Mouse (Mus musculus) lung, adult 2 months (tissue): Measurements from ENCODE around the gene Notch3. TPM values are rescaled to one million over a fixed set of nuclear protein-coding genes. Genes with fewer than 3 reads are reported as not detected.
A peak's percentile ranks its signal among the peaks of the same experiment; 100 is the strongest.
"Not testable (repeated sequence)": the region's sequence is repeated elsewhere in the genome, so short reads cannot be mapped to it uniquely, and the experiment has no call there.

Source experiments
- DNase-seq: peaks from one replicate; pipeline ENCODE4 v3.0.0; 2022
- H3K4me1 ChIP-seq: fragments of 200-500 bp; 2 replicates; pipeline ENCODE4 v1.6.1; 2011; ENCODE audit warnings: low read length; ENCODE audit not compliant: control insufficient read depth, insufficient read depth
- H3K4me3 ChIP-seq: fragments of 200-500 bp; replicated peaks from 2 replicates; pipeline ENCODE3; 2011; ENCODE audit warnings: low read depth, mild to moderate bottlenecking, control low read depth, low read length; ENCODE audit errors: extremely low read depth
- CTCF ChIP-seq: fragments of 200-500 bp; IDR thresholded peaks from 2 replicates; pipeline ENCODE4 v1.5.1; 2011; ENCODE audit warnings: mild to moderate bottlenecking, low read length, control low read depth; ENCODE audit not compliant: insufficient read depth
- POLR2A ChIP-seq: fragments of 200-500 bp; IDR thresholded peaks from 2 replicates; pipeline ENCODE4 v1.6.1; 2011; ENCODE audit warnings: low read depth, mild to moderate bottlenecking, control low read depth, low read length, borderline replicate concordance; ENCODE audit errors: extremely low read depth
- WGBS: fragments of 180-500 bp; shearing (Covaris S2); methylation state at CpG from one replicate; pipeline ENCODE4 v1.1.7; 2018; 5-methylcytosine and 5-hydroxymethylcytosine counted together
- polyA plus RNA-seq: library from polyadenylated mRNA; depleted of rRNA; stranded (reverse); fragments of >200 nt; gene quantifications from 2 replicates; pipeline ENCODE4 v1.2.3, GENCODE M21; 2012; rRNA removed

Notch3 gene
- 98.6 and 107 TPM in 2 replicates for polyA plus RNA-seq

- no peak for TF ChIP-seq CTCF
- TF ChIP-seq POLR2A, result peak; percentile 17; the same call in 1 of the 2 replicates
- 2% methylated on average over 38 of the region's 39 CpGs for WGBS
- H3K4me3 ChIP-seq, result peak within 1 kb of the TSS; percentile 49
- no peaks in the 10 kb centered on the region for H3K4me1 ChIP-seq
- DNase-seq, result peak; percentile 48
Measured at GRCm38 (mm10) chr17:32166687-32167086, at the start of gene Notch3. TSS of gene Notch3 (minus strand) at chr17:32166852.

- H3K4me1 ChIP-seq, H3K4me3 ChIP-seq, DNase-seq: not testable (repeated sequence)
- WGBS, result 70% methylated on average over 4 of the region's 4 CpGs
Measured at GRCm38 (mm10) chr17:32215587-32215986, 48.9 kb upstream of the Notch3 start.

- H3K4me1 ChIP-seq, H3K4me3 ChIP-seq, DNase-seq: not testable (repeated sequence)
- 97% methylated on average over 6 of the region's 6 CpGs for whole genome bisulfite sequencing
Measured at GRCm38 (mm10) chr17:32211554-32211953, 44.9 kb upstream of the Notch3 start.

GRCm38 (mm10) chr17:32209752-32210151 lies 43.1 kb upstream of the Notch3 start:
- 32% methylated on average over 3 of the region's 3 CpGs for WGBS
- H3K4me3 ChIP-seq, result no peak overlapping the region
- peak; percentile 61 for DNase-seq
- peak; percentile 74 for TF ChIP-seq CTCF
- TF ChIP-seq POLR2A, result no peak
- H3K4me1 ChIP-seq, result no peaks in the 10 kb centered on the region

- H3K4me1 ChIP-seq, result no peaks in the 10 kb centered on the region
- no peak for TF ChIP-seq CTCF
- no peak for TF ChIP-seq POLR2A
- no peak for DNase-seq
- no peak overlapping the region for H3K4me3 ChIP-seq
- WGBS, result 58% methylated on average over 6 of the region's 6 CpGs
Measured at GRCm38 (mm10) chr17:32209144-32209543, 42.5 kb upstream of the Notch3 start.

- Histone ChIP-seq H3K4me1 (no peaks in the 10 kb centered on the region), H3K4me3 (no peak overlapping the region)
- DNase-seq, result no peak
- 54% methylated on average over 5 of the region's 5 CpGs for WGBS
- no peak for TF ChIP-seq POLR2A
Measured at GRCm38 (mm10) chr17:32207586-32208245, 41.1 kb upstream of the Notch3 start.

- H3K4me1 ChIP-seq, result no peaks in the 10 kb centered on the region
- DNase-seq, result no peak
- 65% methylated on average over 3 of the region's 3 CpGs for WGBS
- TF ChIP-seq POLR2A (no peak), CTCF (no peak)
- no peak overlapping the region for H3K4me3 ChIP-seq
Measured at GRCm38 (mm10) chr17:32205345-32205744, 38.7 kb upstream of the Notch3 start.

- WGBS, result 80% methylated on average over 3 of the region's 3 CpGs
Measured at GRCm38 (mm10) chr17:32202972-32203371, 36.3 kb upstream of the Notch3 start.

GRCm38 (mm10) chr17:32201086-32201485 lies 34.4 kb upstream of the Notch3 start:
- H3K4me1 ChIP-seq, result no peaks in the 10 kb centered on the region
- TF ChIP-seq POLR2A (no peak), CTCF (no peak)
- no peak for DNase-seq
- H3K4me3 ChIP-seq, result no peak overlapping the region
- WGBS, result 79% methylated on average over 5 of the region's 5 CpGs

More at GRCm38 (mm10) chr17:32202972-32203371, 36.3 kb upstream of the Notch3 start:
- no peak for DNase-seq
- no peak overlapping the region for H3K4me3 ChIP-seq
- H3K4me1 ChIP-seq, result no peaks in the 10 kb centered on the region
- no peak for TF ChIP-seq CTCF
- no peak for TF ChIP-seq POLR2A

- no peaks in the 10 kb centered on the region for H3K4me1 ChIP-seq
- 80% methylated on average over 2 of the region's 2 CpGs for WGBS
- no peak for TF ChIP-seq POLR2A
- TF ChIP-seq CTCF, result no peak
- DNase-seq, result no peak
- H3K4me3 ChIP-seq, result no peak overlapping the region
Measured at GRCm38 (mm10) chr17:32199796-32200195, 33.1 kb upstream of the Notch3 start.

- DNase-seq, result no peak
- WGBS, result 77% methylated on average over 14 of the region's 14 CpGs
- Histone ChIP-seq H3K4me1 (no peaks in the 10 kb centered on the region), H3K4me3 (no peak overlapping the region)
- TF ChIP-seq CTCF (no peak), POLR2A (no peak)
Measured at GRCm38 (mm10) chr17:32197156-32197555, 30.5 kb upstream of the Notch3 start.
